Mouse (Mus musculus): ENCODE measurements around the gene Blm. TPM values are rescaled to one million over a fixed set of nuclear protein-coding genes. Genes with fewer than 3 reads are reported as not detected.

The Blm gene
- polyA plus RNA-seq, 1 experiment: 27.8 TPM

DNA sequence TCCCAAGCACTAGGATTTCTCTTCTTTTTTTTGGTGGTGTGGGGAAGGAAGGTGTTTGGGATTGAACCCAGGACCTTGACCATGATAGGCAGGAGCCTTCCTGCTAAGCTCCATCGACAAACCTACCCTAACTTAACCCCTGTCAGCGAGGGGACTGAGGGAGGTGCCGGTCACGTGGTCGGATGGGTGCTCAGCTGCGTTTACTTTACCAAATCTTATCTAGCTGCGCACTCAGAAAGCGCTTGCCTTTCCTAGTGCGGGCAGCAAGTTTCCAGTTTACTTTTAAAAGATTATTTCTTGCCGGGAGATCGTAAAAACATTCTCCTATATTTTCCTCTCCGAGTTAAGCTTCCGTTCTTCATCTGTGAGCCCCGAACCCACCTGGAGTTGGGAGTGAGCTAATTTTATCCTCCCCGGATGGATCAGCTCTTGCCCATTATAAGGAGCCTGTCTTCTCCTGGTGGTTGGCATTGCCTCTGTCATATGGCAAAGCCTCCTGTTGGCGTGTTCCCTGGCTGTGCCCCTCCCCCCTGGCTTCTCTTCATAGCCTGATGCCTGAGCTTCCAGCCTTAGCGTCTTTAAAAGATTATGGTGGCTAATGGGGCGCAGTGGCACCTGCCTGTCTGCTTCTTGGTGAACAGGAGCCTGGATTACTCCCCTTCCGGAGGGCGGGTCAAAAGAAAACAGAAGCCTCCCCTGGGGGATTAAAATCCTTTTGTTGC is 112.0 kb downstream of the Blm start:
- peaks cover 10% of the 10 kb centered on the region for H3K4me1 ChIP-seq (ENCODE audit: control insufficient read depth)
- no peak overlapping the region for H3K4me3 ChIP-seq (replicated peaks)

GRCm38 (mm10) chr7:80421576-80421975 is 113.3 kb downstream of the Blm start:
- no peak for TF ChIP-seq TAL1 (IDR thresholded peaks at IDR 0.05; ENCODE audit: low read length)
- no peak for TF ChIP-seq GATA1 (IDR thresholded peaks at IDR 0.05; ENCODE audit: low read length)
- Histone ChIP-seq H3K4me3 (replicated peaks) (no peak overlapping the region), H3K36me3 (ENCODE audit: control insufficient read depth) (no peaks in the 10 kb centered on the region), H3K27me3 (ENCODE audit: control insufficient read depth) (peaks cover 1% of the 10 kb centered on the region; the same call in 1 of the 2 replicates), H3K4me1 (ENCODE audit: control insufficient read depth) (peaks cover 16% of the 10 kb centered on the region), H3K9me3 (ENCODE audit: control insufficient read depth, low read length) (no peaks in the 10 kb centered on the region)

More for the DNA sequence above, 112.0 kb downstream of the Blm start:
- no peaks in the 10 kb centered on the region for H3K36me3 ChIP-seq (ENCODE audit: control insufficient read depth)
- no peaks in the 10 kb centered on the region for H3K9me3 ChIP-seq (ENCODE audit: control insufficient read depth, low read length)
- peaks cover 4% of the 10 kb centered on the region; the same call in 1 of the 2 replicates for H3K27me3 ChIP-seq (ENCODE audit: control insufficient read depth)
- TF ChIP-seq GATA1 (IDR thresholded peaks at IDR 0.05; ENCODE audit: low read length): no peak
- no peak for TF ChIP-seq TAL1 (IDR thresholded peaks at IDR 0.05; ENCODE audit: low read length)

DNA sequence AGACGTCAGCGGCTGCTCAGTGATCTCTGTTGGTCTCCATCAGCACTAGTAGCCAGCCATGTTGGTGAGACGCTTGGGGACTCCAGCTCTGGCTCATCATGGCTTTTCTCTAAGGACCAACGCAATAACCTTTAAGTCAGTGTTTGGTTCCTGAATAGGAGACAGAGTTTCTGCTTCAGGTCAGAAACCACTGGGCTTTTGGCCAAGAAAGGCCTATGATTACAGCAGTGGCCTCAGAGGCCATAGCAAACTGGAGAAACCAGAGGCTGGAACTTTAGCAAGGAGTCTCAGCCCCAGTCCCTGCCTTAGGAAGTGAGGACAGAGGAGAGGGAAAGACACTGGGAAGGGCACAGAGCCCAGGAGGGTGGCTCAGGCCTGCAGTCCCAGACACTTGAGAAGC is 114.3 kb downstream of the Blm start:
- H3K4me1 ChIP-seq (ENCODE audit: control insufficient read depth): peaks cover 16% of the 10 kb centered on the region

GRCm38 (mm10) chr7:80419278-80419677 is 115.6 kb downstream of the Blm start:
- no peak overlapping the region for H3K4me3 ChIP-seq (replicated peaks)
- H3K4me1 ChIP-seq (ENCODE audit: control insufficient read depth): peaks cover 16% of the 10 kb centered on the region
- no peaks in the 10 kb centered on the region for H3K36me3 ChIP-seq (ENCODE audit: control insufficient read depth)
- H3K27me3 ChIP-seq (ENCODE audit: control insufficient read depth): no peaks in the 10 kb centered on the region
- TF ChIP-seq GATA1 (IDR thresholded peaks at IDR 0.05; ENCODE audit: low read length): no peak
- TF ChIP-seq TAL1 (IDR thresholded peaks at IDR 0.05; ENCODE audit: low read length): no peak
- H3K9me3 ChIP-seq (ENCODE audit: control insufficient read depth, low read length): no peaks in the 10 kb centered on the region

More for the DNA sequence above, 114.3 kb downstream of the Blm start:
- TF ChIP-seq GATA1 (IDR thresholded peaks at IDR 0.05; ENCODE audit: low read length): no peak
- no peak for TF ChIP-seq TAL1 (IDR thresholded peaks at IDR 0.05; ENCODE audit: low read length)
- no peaks in the 10 kb centered on the region for H3K9me3 ChIP-seq (ENCODE audit: control insufficient read depth, low read length)
- H3K27me3 ChIP-seq (ENCODE audit: control insufficient read depth): no peaks in the 10 kb centered on the region
- H3K4me3 ChIP-seq (replicated peaks): no peak overlapping the region
- H3K36me3 ChIP-seq (ENCODE audit: control insufficient read depth): no peaks in the 10 kb centered on the region

DNA sequence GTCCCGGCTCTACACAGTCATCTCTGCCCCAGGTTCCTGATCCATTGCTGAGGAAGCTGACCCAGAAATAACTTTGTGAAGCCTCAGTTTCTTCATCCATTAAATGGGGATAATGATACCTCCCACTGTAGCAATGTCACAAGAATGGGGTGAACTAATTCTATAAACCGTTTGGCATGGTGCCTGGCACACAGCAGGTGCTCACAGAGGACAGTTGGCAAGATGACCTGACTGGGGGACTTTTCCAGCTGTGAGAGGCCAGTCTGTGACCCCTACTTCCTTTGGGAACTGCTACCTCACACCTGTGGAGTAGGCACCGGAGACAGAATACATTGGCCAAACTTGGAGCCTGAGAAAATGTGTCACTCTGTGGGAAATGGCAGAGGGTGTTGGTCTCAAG is 116.9 kb downstream of the Blm start:
- H3K4me1 ChIP-seq (ENCODE audit: control insufficient read depth): peaks cover 15% of the 10 kb centered on the region

GRCm38 (mm10) chr7:80417601-80418000 is 117.3 kb downstream of the Blm start:
- Histone ChIP-seq H3K4me3 (replicated peaks) (no peak overlapping the region), H3K4me1 (ENCODE audit: control insufficient read depth) (peaks cover 10% of the 10 kb centered on the region), H3K9me3 (ENCODE audit: control insufficient read depth, low read length) (no peaks in the 10 kb centered on the region), H3K36me3 (ENCODE audit: control insufficient read depth) (no peaks in the 10 kb centered on the region), H3K27me3 (ENCODE audit: control insufficient read depth) (no peaks in the 10 kb centered on the region)
- TF ChIP-seq GATA1 (IDR thresholded peaks at IDR 0.05; ENCODE audit: low read length): no peak

More for the DNA sequence above, 116.9 kb downstream of the Blm start:
- Histone ChIP-seq H3K27me3 (ENCODE audit: control insufficient read depth) (no peaks in the 10 kb centered on the region), H3K4me3 (replicated peaks) (no peak overlapping the region), H3K9me3 (ENCODE audit: control insufficient read depth, low read length) (no peaks in the 10 kb centered on the region), H3K36me3 (ENCODE audit: control insufficient read depth) (no peaks in the 10 kb centered on the region)
- TF ChIP-seq GATA1 (IDR thresholded peaks at IDR 0.05; ENCODE audit: low read length) (no peak), TAL1 (IDR thresholded peaks at IDR 0.05; ENCODE audit: low read length) (no peak)

GRCm38 (mm10) chr7:80416969-80417368 is 118.0 kb downstream of the Blm start:
- H3K4me1 ChIP-seq (ENCODE audit: control insufficient read depth): peaks cover 10% of the 10 kb centered on the region
- H3K36me3 ChIP-seq (ENCODE audit: control insufficient read depth): no peaks in the 10 kb centered on the region
- H3K27me3 ChIP-seq (ENCODE audit: control insufficient read depth): no peaks in the 10 kb centered on the region
- no peak overlapping the region for H3K4me3 ChIP-seq (replicated peaks)
- no peak for TF ChIP-seq GATA1 (IDR thresholded peaks at IDR 0.05; ENCODE audit: low read length)
- no peak for TF ChIP-seq TAL1 (IDR thresholded peaks at IDR 0.05; ENCODE audit: low read length)
- H3K9me3 ChIP-seq (ENCODE audit: control insufficient read depth, low read length): no peaks in the 10 kb centered on the region

GRCm38 (mm10) chr7:80414303-80414855 is 120.5 kb downstream of the Blm start:
- Histone ChIP-seq H3K4me3 (replicated peaks) (no peak overlapping the region), H3K36me3 (ENCODE audit: control insufficient read depth) (no peaks in the 10 kb centered on the region), H3K4me1 (ENCODE audit: control insufficient read depth) (peaks cover 10% of the 10 kb centered on the region), H3K9me3 (ENCODE audit: control insufficient read depth, low read length) (no peaks in the 10 kb centered on the region), H3K27me3 (ENCODE audit: control insufficient read depth) (no peaks in the 10 kb centered on the region)
- TF ChIP-seq GATA1 (IDR thresholded peaks at IDR 0.05; ENCODE audit: low read length) (no peak), TAL1 (IDR thresholded peaks at IDR 0.05; ENCODE audit: low read length) (no peak)

DNA sequence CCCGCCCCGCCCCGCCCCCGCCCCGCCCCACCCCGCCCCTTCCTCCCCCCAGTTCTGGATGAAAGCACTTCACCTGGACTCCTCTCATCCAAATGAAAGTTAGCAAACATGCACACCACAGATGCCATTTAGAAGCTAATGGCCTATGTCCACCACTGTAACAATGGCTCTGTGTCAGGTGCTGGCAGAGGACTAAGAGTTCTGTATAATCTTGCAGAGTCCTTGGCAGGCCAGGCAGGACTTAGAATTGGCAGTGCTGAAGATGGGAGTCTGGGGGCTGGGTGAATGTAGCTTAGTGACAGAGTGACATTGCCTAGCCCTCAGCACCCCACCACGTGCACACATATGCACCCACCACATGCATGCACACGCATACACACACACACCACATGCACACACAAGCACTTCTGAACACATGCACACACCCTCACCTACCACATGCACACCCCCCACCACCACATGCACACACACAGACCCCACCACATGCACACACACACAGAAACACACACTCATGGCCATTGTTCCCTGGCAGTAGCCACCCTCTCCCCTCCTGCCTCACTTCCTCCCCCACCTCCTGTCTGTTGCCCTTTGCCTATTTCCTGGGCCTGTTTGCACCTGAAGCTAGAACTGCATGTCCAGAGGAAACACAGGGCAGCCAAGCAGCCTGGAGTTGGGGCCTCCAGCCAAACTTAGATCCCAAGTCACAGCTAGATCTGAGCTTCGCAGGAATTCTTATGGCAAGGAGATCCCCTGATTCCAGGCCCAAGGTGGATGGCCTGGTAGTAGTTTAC is 121.2 kb downstream of the Blm start:
- H3K27me3 ChIP-seq (ENCODE audit: control insufficient read depth): no peaks in the 10 kb centered on the region
- no peak overlapping the region for H3K4me3 ChIP-seq (replicated peaks)
- H3K36me3 ChIP-seq (ENCODE audit: control insufficient read depth): no peaks in the 10 kb centered on the region
- H3K9me3 ChIP-seq (ENCODE audit: control insufficient read depth, low read length): no peaks in the 10 kb centered on the region
- TF ChIP-seq GATA1 (IDR thresholded peaks at IDR 0.05; ENCODE audit: low read length) (no peak), TAL1 (IDR thresholded peaks at IDR 0.05; ENCODE audit: low read length) (no peak)
- H3K4me1 ChIP-seq (ENCODE audit: control insufficient read depth): peaks cover 10% of the 10 kb centered on the region

All from erythroblast, embryonic 14.5 days (primary cell).